Mouse (Mus musculus): ENCODE data around the gene Cdc42se2. TPM values are rescaled to one million over a fixed set of nuclear protein-coding genes. Genes with fewer than 3 reads are reported as not detected.

Gene Cdc42se2
- polyA plus RNA-seq, 1 experiment from 2014 or later = 59.8 TPM

DNA sequence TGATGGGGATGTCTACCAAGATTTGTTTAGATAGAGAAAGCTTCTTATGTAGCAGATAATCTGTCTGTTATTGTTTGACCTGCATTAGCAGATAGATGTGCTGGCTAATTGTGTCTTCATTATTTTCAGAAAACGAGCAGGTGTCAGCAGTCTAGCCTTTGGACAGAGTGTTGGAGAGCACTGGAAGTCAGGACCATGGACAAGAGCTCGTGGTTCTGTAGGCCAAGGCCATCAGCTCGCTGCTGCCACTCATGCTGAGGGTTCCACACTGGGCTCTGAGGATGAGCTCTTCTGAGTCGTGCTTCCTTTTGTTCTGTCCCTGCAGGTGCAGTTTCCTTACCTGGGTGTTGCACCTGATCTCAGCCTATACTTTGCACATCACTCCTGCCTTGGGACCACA lies 91.5 kb downstream of the Cdc42se2 start:
- 68% methylated on average over 4 of the region's 4 CpGs for WGBS
- no peak for ATAC-seq (ENCODE audit: insufficient number of reproducible peaks, low FRiP score, low TSS enrichment, low read depth)
- peaks cover 42% of the 10 kb centered on the region for H3K36me3 ChIP-seq

GRCm38 (mm10) chr11:54694291-54694690 lies 93.2 kb downstream of the Cdc42se2 start:
- Histone ChIP-seq H3K36me3 (peaks cover 46% of the 10 kb centered on the region), H3K4me1 (no peaks in the 10 kb centered on the region), H3K9ac (no peak overlapping the region), H3K27me3 (no peaks in the 10 kb centered on the region), H3K27ac (no peak overlapping the region), H3K4me3 (no peak overlapping the region), H3K9me3 (no peaks in the 10 kb centered on the region), H3K4me2 (no peak overlapping the region)
- WGBS = 65% methylated on average over 8 of the region's 8 CpGs
- no peak for ATAC-seq (ENCODE audit: insufficient number of reproducible peaks, low FRiP score, low TSS enrichment, low read depth)

More for the DNA sequence above, 91.5 kb downstream of the Cdc42se2 start:
- H3K4me3 ChIP-seq = no peak overlapping the region
- H3K4me2 ChIP-seq = no peak overlapping the region
- no peak overlapping the region for H3K27ac ChIP-seq
- no peak overlapping the region for H3K9ac ChIP-seq
- H3K9me3 ChIP-seq = no peaks in the 10 kb centered on the region
- H3K4me1 ChIP-seq = no peaks in the 10 kb centered on the region
- no peaks in the 10 kb centered on the region for H3K27me3 ChIP-seq

- no peaks in the 10 kb centered on the region for H3K27me3 ChIP-seq
- no peak overlapping the region for H3K4me3 ChIP-seq
- no peak overlapping the region for H3K4me2 ChIP-seq
- peaks cover 46% of the 10 kb centered on the region for H3K36me3 ChIP-seq
- ATAC-seq (ENCODE audit: insufficient number of reproducible peaks, low FRiP score, low TSS enrichment, low read depth) = no peak
- no peak overlapping the region for H3K9ac ChIP-seq
- 87% methylated on average over 6 of the region's 6 CpGs for WGBS
- H3K9me3 ChIP-seq = no peaks in the 10 kb centered on the region
- H3K4me1 ChIP-seq = no peaks in the 10 kb centered on the region
- H3K27ac ChIP-seq = no peak overlapping the region
Measured at GRCm38 (mm10) chr11:54693696-54694095, 93.8 kb downstream of the Cdc42se2 start.

- H3K9ac ChIP-seq = no peak overlapping the region
- no peak for ATAC-seq (ENCODE audit: insufficient number of reproducible peaks, low FRiP score, low TSS enrichment, low read depth)
- no peak overlapping the region for H3K4me3 ChIP-seq
- no peak overlapping the region for H3K27ac ChIP-seq
- H3K9me3 ChIP-seq = no peaks in the 10 kb centered on the region
- H3K4me1 ChIP-seq = no peaks in the 10 kb centered on the region
- whole genome bisulfite sequencing = 83% methylated on average over 4 of the region's 4 CpGs
- peaks cover 36% of the 10 kb centered on the region for H3K36me3 ChIP-seq
- no peaks in the 10 kb centered on the region for H3K27me3 ChIP-seq
- H3K4me2 ChIP-seq = no peak overlapping the region
Measured at GRCm38 (mm10) chr11:54691179-54691578, 96.3 kb downstream of the Cdc42se2 start.

DNA sequence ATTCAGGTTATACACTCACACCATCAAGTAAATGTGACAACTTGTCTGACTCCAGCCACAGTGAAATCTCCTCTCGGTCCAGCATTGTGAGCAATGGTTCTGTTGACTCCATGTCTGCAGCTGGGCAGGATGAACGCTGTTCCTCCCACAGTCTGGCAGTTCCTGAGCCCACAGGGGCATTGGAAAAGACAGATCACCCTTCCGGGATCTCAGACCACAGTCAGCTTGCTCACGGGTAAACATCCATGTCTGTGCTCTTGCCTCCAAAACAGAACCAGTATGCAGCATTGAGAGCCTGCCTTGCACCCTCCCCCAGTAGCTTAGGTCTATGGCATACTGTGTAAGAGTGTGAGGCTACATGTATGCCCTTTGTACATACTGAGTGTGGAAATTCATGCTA lies 97.3 kb downstream of the Cdc42se2 start:
- WGBS = 86% methylated on average over 4 of the region's 4 CpGs
- Histone ChIP-seq H3K9me3 (no peaks in the 10 kb centered on the region), H3K4me2 (no peak overlapping the region), H3K27ac (no peak overlapping the region), H3K27me3 (no peaks in the 10 kb centered on the region), H3K4me3 (no peak overlapping the region), H3K4me1 (no peaks in the 10 kb centered on the region), H3K36me3 (peaks cover 37% of the 10 kb centered on the region), H3K9ac (no peak overlapping the region)
- ATAC-seq (ENCODE audit: insufficient number of reproducible peaks, low FRiP score, low TSS enrichment, low read depth) = no peak

DNA sequence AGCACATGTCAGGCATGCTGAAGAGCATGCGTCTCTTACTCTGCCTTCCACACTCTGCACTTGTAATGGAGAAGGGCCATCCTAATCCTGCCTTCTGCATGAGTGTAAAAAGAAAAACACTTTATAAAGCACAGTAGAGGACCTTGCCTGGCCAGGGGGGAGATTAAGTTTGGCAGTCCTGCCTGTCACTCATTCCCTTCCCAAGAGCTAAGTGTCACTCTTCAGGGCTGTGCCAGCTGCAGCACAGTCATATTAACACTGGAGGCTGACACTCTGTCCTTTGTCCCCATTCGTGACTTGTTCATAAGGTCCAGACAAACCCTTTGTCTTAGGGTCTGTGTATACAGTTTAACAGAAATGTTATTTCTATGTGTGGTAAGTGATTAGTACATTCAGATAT lies 102.6 kb downstream of the Cdc42se2 start:
- H3K4me1 ChIP-seq = no peaks in the 10 kb centered on the region
- WGBS = 85% methylated on average over 2 of the region's 2 CpGs
- H3K4me2 ChIP-seq = no peak overlapping the region
- peaks cover 34% of the 10 kb centered on the region for H3K36me3 ChIP-seq
- H3K4me3 ChIP-seq = no peak overlapping the region
- no peaks in the 10 kb centered on the region for H3K9me3 ChIP-seq
- no peak overlapping the region; the same call in 1 of the 2 replicates for H3K27ac ChIP-seq
- H3K27me3 ChIP-seq = no peaks in the 10 kb centered on the region
- H3K9ac ChIP-seq = no peak overlapping the region
- no peak for ATAC-seq (ENCODE audit: insufficient number of reproducible peaks, low FRiP score, low TSS enrichment, low read depth)

GRCm38 (mm10) chr11:54679141-54679540 lies 108.3 kb downstream of the Cdc42se2 start:
- WGBS = 90% methylated on average over 2 of the region's 2 CpGs
- Histone ChIP-seq H3K27me3 (no peaks in the 10 kb centered on the region), H3K9ac (no peak overlapping the region), H3K27ac (no peak overlapping the region), H3K4me1 (no peaks in the 10 kb centered on the region), H3K4me3 (no peak overlapping the region), H3K4me2 (no peak overlapping the region), H3K9me3 (no peaks in the 10 kb centered on the region), H3K36me3 (peaks cover 30% of the 10 kb centered on the region)
- ATAC-seq (ENCODE audit: insufficient number of reproducible peaks, low FRiP score, low TSS enrichment, low read depth) = no peak

GRCm38 (mm10) chr11:54675792-54676489 lies 111.5 kb downstream of the Cdc42se2 start:
- Histone ChIP-seq H3K9me3 (no peaks in the 10 kb centered on the region), H3K4me3 (no peak overlapping the region), H3K27me3 (no peaks in the 10 kb centered on the region), H3K4me2 (no peak overlapping the region), H3K27ac (no peak overlapping the region), H3K9ac (no peak overlapping the region), H3K4me1 (no peaks in the 10 kb centered on the region), H3K36me3 (peaks cover 21% of the 10 kb centered on the region)
- 96% methylated on average over 2 of the region's 2 CpGs for WGBS
- ATAC-seq (ENCODE audit: insufficient number of reproducible peaks, low FRiP score, low TSS enrichment, low read depth) = no peak

DNA sequence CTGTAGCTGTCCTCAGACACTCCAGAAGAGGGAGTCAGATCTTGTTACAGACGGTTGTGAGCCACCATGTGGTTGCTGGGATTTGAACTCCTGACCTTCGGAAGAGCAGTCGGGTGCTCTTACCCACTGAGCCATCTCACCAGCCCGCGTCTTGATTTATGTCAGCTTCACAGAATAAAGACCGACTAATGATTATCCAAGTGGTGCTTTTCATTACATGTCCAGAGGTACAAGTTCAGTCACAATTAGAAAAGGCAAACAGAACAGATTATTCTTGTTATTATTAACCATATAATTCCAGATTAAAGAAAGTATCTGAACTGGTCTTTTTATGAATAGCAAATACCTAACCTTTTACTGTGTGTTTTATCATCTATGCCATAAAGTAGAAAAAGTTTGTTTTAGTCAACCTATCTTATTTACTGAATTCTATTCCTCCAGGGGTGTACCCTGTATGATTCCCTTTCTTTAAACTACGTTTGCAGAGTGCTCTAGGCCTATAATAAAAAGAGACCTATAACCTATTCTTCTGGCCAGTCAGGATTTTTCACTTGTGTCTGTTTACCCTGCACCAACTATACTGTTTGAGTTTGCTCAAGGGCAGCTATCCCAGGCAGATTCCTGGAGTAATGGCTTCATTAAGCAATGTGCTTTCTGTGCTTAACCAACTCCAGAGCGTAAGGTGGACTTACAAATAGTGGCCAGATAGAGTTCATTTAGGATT lies 113.7 kb downstream of the Cdc42se2 start:
- no peak overlapping the region for H3K4me2 ChIP-seq
- H3K9me3 ChIP-seq = no peaks in the 10 kb centered on the region
- H3K36me3 ChIP-seq = peaks cover 3% of the 10 kb centered on the region
- H3K4me3 ChIP-seq = no peak overlapping the region
- no peak overlapping the region for H3K27ac ChIP-seq
- ATAC-seq (ENCODE audit: insufficient number of reproducible peaks, low FRiP score, low TSS enrichment, low read depth) = no peak
- H3K27me3 ChIP-seq = no peaks in the 10 kb centered on the region
- no peak overlapping the region for H3K9ac ChIP-seq
- no peaks in the 10 kb centered on the region for H3K4me1 ChIP-seq
- 73% methylated on average over 8 of the region's 8 CpGs for WGBS

Other genes with a start within 250 kb of the Cdc42se2 start
- gene Lyrm7, start 73.2 kb upstream of the Cdc42se2 start, polyA plus RNA-seq (2015; fragmentation: Nextera tagmentation; extraction: Ambion mirVana) = 9.5 and 9.7 TPM in 2 replicates
- 450 and 535 TPM in 2 replicates for gene Hint1, start 78.7 kb upstream of the Cdc42se2 start, polyA plus RNA-seq (2015; fragmentation: Nextera tagmentation; extraction: Ambion mirVana)
- gene Gpx3, start 114.8 kb upstream of the Cdc42se2 start, polyA plus RNA-seq (2015; fragmentation: Nextera tagmentation; extraction: Ambion mirVana) = 379 and 418 TPM in 2 replicates
- gene Tnip1, start 175.2 kb upstream of the Cdc42se2 start, polyA plus RNA-seq (2015; fragmentation: Nextera tagmentation; extraction: Ambion mirVana) = 24.2 and 25.0 TPM in 2 replicates
- gene Anxa6, start 245.8 kb upstream of the Cdc42se2 start, polyA plus RNA-seq (2015; fragmentation: Nextera tagmentation; extraction: Ambion mirVana) = 380 and 403 TPM in 2 replicates